Mouse (Mus musculus): Measurements from ENCODE around the gene Spag17. TPM values are rescaled to one million over a fixed set of nuclear protein-coding genes. Genes with fewer than 3 reads are reported as not detected.
"Not testable (repeated sequence)": the region's sequence is repeated elsewhere in the genome, so short reads cannot be mapped to it uniquely, and the experiment has no call there.

Gene Spag17
- polyA plus RNA-seq, 1 experiment from 2014 or later: 0.43 TPM

DNA sequence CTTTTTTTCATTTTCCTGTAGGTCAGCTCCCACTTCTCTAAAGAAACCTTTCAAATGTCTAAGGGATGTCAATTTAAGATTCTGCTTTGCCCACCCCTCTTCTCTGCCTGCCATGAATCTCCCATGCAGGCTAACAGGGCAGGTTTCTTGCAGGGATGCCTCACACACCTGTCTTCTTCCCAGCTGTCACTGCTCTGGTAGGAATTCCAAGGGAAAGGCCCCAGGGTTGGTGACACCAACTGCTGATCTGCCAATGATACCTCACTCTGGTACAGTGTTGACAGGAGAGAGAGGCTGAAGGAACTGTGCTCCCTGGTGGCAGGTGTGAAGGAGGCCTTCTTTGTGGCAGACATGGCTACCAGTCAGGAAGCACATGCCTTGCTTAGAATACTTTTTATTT lies 10.1 kb upstream of the Spag17 start:
- Histone ChIP-seq H3K27ac (replicated peaks; ENCODE audit: low read depth, low read length) (no peak overlapping the region), H3K4me1 (ENCODE audit: control insufficient read depth, insufficient read depth, low read length) (no peaks in the 10 kb centered on the region), H3K27me3 (ENCODE audit: control insufficient read depth, insufficient read depth, low read length) (no peaks in the 10 kb centered on the region), H3K9ac (replicated peaks; ENCODE audit: low read length) (no peak overlapping the region), H3K4me2 (ENCODE audit: low read depth, low read length) (no peak overlapping the region), H3K9me3 (replicated peaks; ENCODE audit: control insufficient read depth, low read length) (no peaks in the 10 kb centered on the region), H3K4me3 (ENCODE audit: low read depth, low read length) (no peak overlapping the region), H3K36me3 (replicated peaks; ENCODE audit: control insufficient read depth, insufficient read depth, low read depth, low read length) (no peaks in the 10 kb centered on the region)
- DNase-seq (ENCODE audit: low spot score) (no peak), ATAC-seq (replicated peaks; ENCODE audit: insufficient number of reproducible peaks, low FRiP score, low TSS enrichment, low read depth) (no peak)

- no peaks in the 10 kb centered on the region for H3K36me3 ChIP-seq (replicated peaks; ENCODE audit: control insufficient read depth, insufficient read depth, low read depth, low read length)
- 87% methylated on average over 3 of the region's 3 CpGs for WGBS
- H3K4me2 ChIP-seq (ENCODE audit: low read depth, low read length): no peak overlapping the region
- no peak overlapping the region for H3K4me3 ChIP-seq (ENCODE audit: low read depth, low read length)
- H3K27ac ChIP-seq (replicated peaks; ENCODE audit: low read depth, low read length): no peak overlapping the region
- no peaks in the 10 kb centered on the region for H3K9me3 ChIP-seq (replicated peaks; ENCODE audit: control insufficient read depth, low read length)
- no peaks in the 10 kb centered on the region for H3K27me3 ChIP-seq (ENCODE audit: control insufficient read depth, insufficient read depth, low read length)
- ATAC-seq (replicated peaks; ENCODE audit: insufficient number of reproducible peaks, low FRiP score, low TSS enrichment, low read depth) (no peak), DNase-seq (ENCODE audit: low spot score) (no peak)
- no peaks in the 10 kb centered on the region for H3K4me1 ChIP-seq (ENCODE audit: control insufficient read depth, insufficient read depth, low read length)
- H3K9ac ChIP-seq (replicated peaks; ENCODE audit: low read length): no peak overlapping the region
Observed at GRCm38 (mm10) chr3:99881498-99881897, 3.7 kb upstream of the Spag17 start.

GRCm38 (mm10) chr3:99883988-99884564 lies 1.1 kb upstream of the Spag17 start:
- Histone ChIP-seq H3K27ac (replicated peaks; ENCODE audit: low read depth, low read length) (no peak overlapping the region), H3K4me1 (ENCODE audit: control insufficient read depth, insufficient read depth, low read length) (no peaks in the 10 kb centered on the region), H3K27me3 (ENCODE audit: control insufficient read depth, insufficient read depth, low read length) (no peaks in the 10 kb centered on the region), H3K9ac (replicated peaks; ENCODE audit: low read length) (no peak overlapping the region), H3K36me3 (replicated peaks; ENCODE audit: control insufficient read depth, insufficient read depth, low read depth, low read length) (no peaks in the 10 kb centered on the region), H3K4me2 (ENCODE audit: low read depth, low read length) (no peak overlapping the region), H3K9me3 (replicated peaks; ENCODE audit: control insufficient read depth, low read length) (no peaks in the 10 kb centered on the region), H3K4me3 (ENCODE audit: low read depth, low read length) (no peak overlapping the region)
- WGBS: 77% methylated on average over 6 of the region's 6 CpGs
- ATAC-seq (replicated peaks; ENCODE audit: insufficient number of reproducible peaks, low FRiP score, low TSS enrichment, low read depth) (no peak), DNase-seq (ENCODE audit: low spot score) (no peak)

GRCm38 (mm10) chr3:99894741-99895140 lies 9.5 kb downstream of the Spag17 start:
- ATAC-seq (replicated peaks; ENCODE audit: insufficient number of reproducible peaks, low FRiP score, low TSS enrichment, low read depth): not testable (repeated sequence)
- 96% methylated on average over 4 of the region's 4 CpGs for WGBS

GRCm38 (mm10) chr3:99913809-99914439 lies 28.7 kb downstream of the Spag17 start:
- no peak overlapping the region for H3K27ac ChIP-seq (replicated peaks; ENCODE audit: low read depth, low read length)
- H3K36me3 ChIP-seq (replicated peaks; ENCODE audit: control insufficient read depth, insufficient read depth, low read depth, low read length): no peaks in the 10 kb centered on the region
- no peak overlapping the region for H3K9ac ChIP-seq (replicated peaks; ENCODE audit: low read length)
- H3K4me2 ChIP-seq (ENCODE audit: low read depth, low read length): no peak overlapping the region
- DNase-seq (ENCODE audit: low spot score): no peak
- ATAC-seq (replicated peaks; ENCODE audit: insufficient number of reproducible peaks, low FRiP score, low TSS enrichment, low read depth): no peak
- WGBS: 87% methylated on average over 8 of the region's 8 CpGs
- H3K4me3 ChIP-seq (ENCODE audit: low read depth, low read length): no peak overlapping the region
- H3K9me3 ChIP-seq (replicated peaks; ENCODE audit: control insufficient read depth, low read length): no peaks in the 10 kb centered on the region
- H3K27me3 ChIP-seq (ENCODE audit: control insufficient read depth, insufficient read depth, low read length): no peaks in the 10 kb centered on the region
- H3K4me1 ChIP-seq (ENCODE audit: control insufficient read depth, insufficient read depth, low read length): no peaks in the 10 kb centered on the region

More at GRCm38 (mm10) chr3:99894741-99895140, 9.5 kb downstream of the Spag17 start:
- H3K4me1 ChIP-seq (ENCODE audit: control insufficient read depth, insufficient read depth, low read length); H3K27ac ChIP-seq (replicated peaks; ENCODE audit: low read depth, low read length); H3K9me3 ChIP-seq (replicated peaks; ENCODE audit: control insufficient read depth, low read length); DNase-seq (ENCODE audit: low spot score); H3K36me3 ChIP-seq (replicated peaks; ENCODE audit: control insufficient read depth, insufficient read depth, low read depth, low read length); H3K27me3 ChIP-seq (ENCODE audit: control insufficient read depth, insufficient read depth, low read length); H3K9ac ChIP-seq (replicated peaks; ENCODE audit: low read length); H3K4me2 ChIP-seq (ENCODE audit: low read depth, low read length); H3K4me3 ChIP-seq (ENCODE audit: low read depth, low read length): not testable (repeated sequence)

DNA sequence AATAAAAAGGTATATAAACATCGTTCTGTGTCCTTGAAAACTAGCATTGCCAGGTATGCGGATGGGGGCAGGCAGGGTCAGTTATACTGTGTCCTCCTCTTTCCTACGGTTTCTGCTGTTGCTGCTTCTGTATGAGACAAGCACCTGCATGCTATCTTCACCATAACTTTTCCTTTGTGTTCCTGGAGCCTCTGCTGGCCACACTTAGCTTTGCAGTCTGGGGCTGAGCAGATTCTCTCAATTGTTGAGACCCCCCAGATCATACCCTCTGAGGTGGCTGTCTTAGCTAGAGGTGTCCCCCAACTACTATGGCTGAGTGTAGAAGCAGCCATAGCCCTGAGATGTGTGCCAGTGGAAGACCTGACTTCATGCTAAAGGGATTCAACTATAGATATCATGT lies 37.7 kb downstream of the Spag17 start:
- no peak for ATAC-seq (replicated peaks; ENCODE audit: insufficient number of reproducible peaks, low FRiP score, low TSS enrichment, low read depth)
- WGBS: 80% methylated on average over 3 of the region's 3 CpGs
- H3K36me3 ChIP-seq (replicated peaks; ENCODE audit: control insufficient read depth, insufficient read depth, low read depth, low read length): no peaks in the 10 kb centered on the region

DNA sequence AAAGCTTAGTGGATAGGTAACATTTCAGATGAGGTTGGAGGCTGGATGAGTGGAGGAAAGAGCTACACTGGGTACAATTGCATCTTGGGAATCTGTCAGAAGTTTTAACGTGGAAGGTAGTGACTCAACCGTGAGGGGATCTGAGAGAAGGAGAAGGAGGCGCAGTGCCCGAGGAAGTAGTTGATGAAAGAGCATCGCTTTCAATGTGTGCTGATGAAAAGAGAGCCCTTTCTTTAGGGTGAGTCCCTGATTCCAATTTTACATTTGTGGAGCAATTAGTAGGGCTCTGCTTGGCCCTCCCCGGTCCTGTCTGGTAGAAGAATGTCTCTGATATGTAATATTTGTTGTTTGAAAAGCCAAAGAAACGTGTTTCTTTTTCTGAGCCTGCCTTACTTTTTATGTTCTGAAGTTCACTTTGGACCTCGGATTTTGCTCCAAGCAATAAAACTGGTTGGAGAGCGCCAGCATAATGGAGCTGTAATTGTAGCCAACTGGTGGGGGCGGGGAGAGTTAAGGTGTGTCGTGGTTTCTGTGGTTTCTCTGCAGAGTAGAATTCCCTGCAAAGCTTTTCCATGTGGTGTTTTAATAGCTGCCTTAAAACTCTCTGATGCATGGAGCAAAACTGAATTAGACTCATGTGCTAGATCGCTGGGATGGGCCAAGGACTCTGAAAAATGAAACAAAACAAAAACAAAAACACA lies 45.9 kb downstream of the Spag17 start:
- Histone ChIP-seq H3K9ac (replicated peaks; ENCODE audit: low read length) (no peak overlapping the region), H3K4me1 (ENCODE audit: control insufficient read depth, insufficient read depth, low read length) (no peaks in the 10 kb centered on the region), H3K4me2 (ENCODE audit: low read depth, low read length) (no peak overlapping the region), H3K27me3 (ENCODE audit: control insufficient read depth, insufficient read depth, low read length) (no peaks in the 10 kb centered on the region), H3K36me3 (replicated peaks; ENCODE audit: control insufficient read depth, insufficient read depth, low read depth, low read length) (no peaks in the 10 kb centered on the region), H3K9me3 (replicated peaks; ENCODE audit: control insufficient read depth, low read length) (no peaks in the 10 kb centered on the region), H3K4me3 (ENCODE audit: low read depth, low read length) (no peak overlapping the region), H3K27ac (replicated peaks; ENCODE audit: low read depth, low read length) (no peak overlapping the region; the same call in 1 of the 2 replicates)
- ATAC-seq (replicated peaks; ENCODE audit: insufficient number of reproducible peaks, low FRiP score, low TSS enrichment, low read depth) (no peak), DNase-seq (ENCODE audit: low spot score) (peak; percentile 76)
- WGBS: 58% methylated on average over 12 of the region's 12 CpGs

More for the DNA sequence above, 37.7 kb downstream of the Spag17 start:
- H3K4me1 ChIP-seq (ENCODE audit: control insufficient read depth, insufficient read depth, low read length): no peaks in the 10 kb centered on the region
- no peaks in the 10 kb centered on the region for H3K27me3 ChIP-seq (ENCODE audit: control insufficient read depth, insufficient read depth, low read length)
- no peak for DNase-seq (ENCODE audit: low spot score)
- H3K27ac ChIP-seq (replicated peaks; ENCODE audit: low read depth, low read length): no peak overlapping the region
- no peak overlapping the region for H3K4me2 ChIP-seq (ENCODE audit: low read depth, low read length)
- H3K9ac ChIP-seq (replicated peaks; ENCODE audit: low read length): no peak overlapping the region
- no peaks in the 10 kb centered on the region for H3K9me3 ChIP-seq (replicated peaks; ENCODE audit: control insufficient read depth, low read length)
- no peak overlapping the region for H3K4me3 ChIP-seq (ENCODE audit: low read depth, low read length)

DNA sequence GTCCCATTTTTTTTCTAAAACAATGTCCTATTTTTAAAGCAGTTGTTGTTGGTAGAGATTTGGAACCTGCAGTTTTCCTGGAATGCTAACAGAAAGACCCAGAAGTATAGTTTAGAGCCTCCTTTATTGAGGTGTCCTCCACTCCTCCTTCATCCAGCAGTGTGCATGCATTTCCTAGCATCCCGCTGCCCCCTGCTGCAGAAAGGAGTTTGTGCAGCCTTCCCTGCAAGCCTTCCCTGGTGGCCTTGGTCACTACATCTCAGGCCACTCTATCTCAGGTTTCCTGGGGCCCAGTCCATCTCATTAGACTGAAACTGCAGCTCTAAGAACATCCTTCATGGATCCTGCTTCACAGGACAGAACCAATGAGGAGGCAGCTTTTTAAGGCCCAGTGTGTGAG lies 51.0 kb downstream of the Spag17 start:
- 39% methylated on average over 1 of the region's 1 CpGs for WGBS
- Histone ChIP-seq H3K27ac (replicated peaks; ENCODE audit: low read depth, low read length) (no peak overlapping the region), H3K9me3 (replicated peaks; ENCODE audit: control insufficient read depth, low read length) (no peaks in the 10 kb centered on the region), H3K36me3 (replicated peaks; ENCODE audit: control insufficient read depth, insufficient read depth, low read depth, low read length) (no peaks in the 10 kb centered on the region), H3K4me1 (ENCODE audit: control insufficient read depth, insufficient read depth, low read length) (no peaks in the 10 kb centered on the region), H3K4me2 (ENCODE audit: low read depth, low read length) (no peak overlapping the region), H3K27me3 (ENCODE audit: control insufficient read depth, insufficient read depth, low read length) (no peaks in the 10 kb centered on the region), H3K9ac (replicated peaks; ENCODE audit: low read length) (no peak overlapping the region), H3K4me3 (ENCODE audit: low read depth, low read length) (no peak overlapping the region)
- DNase-seq (ENCODE audit: low spot score) (peak; percentile 56), ATAC-seq (replicated peaks; ENCODE audit: insufficient number of reproducible peaks, low FRiP score, low TSS enrichment, low read depth) (no peak)

Measured in embryonic facial prominence, embryonic 11.5 days (tissue).